Mouse (Mus musculus): ENCODE measurements around the gene Oip5.

DNA sequence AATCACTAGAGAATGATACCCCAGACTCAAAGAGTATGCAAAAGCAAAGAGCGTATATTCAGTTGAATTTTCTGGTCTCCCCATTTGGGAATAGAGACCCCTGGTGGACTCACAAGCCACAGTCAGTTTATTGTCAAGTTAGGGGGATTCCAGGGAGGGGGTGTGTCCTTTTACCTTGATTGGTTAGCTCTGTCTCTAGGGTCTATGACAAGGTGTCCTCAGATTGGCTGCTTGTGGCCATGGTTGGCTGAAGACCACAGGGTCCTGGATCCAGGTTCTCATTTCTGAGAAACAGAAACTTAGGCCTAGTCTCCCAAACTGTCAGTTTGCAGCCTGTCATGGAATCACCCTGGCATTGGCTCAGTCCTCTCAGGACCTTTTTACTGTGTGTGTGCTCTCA, 18.5 kb upstream of the Oip5 start:
- TF ChIP-seq CTCF (IDR thresholded peaks at IDR 0.05; ENCODE audit: low read depth, low read length): no peak
- TF ChIP-seq POLR2A (IDR thresholded peaks at IDR 0.05; ENCODE audit: borderline replicate concordance, low read depth, low read length): no peak

Measured in bone marrow macrophage, adult 2 months (primary cell).